Mouse (Mus musculus): ENCODE results near the gene Shisa2. TPM values are rescaled to one million over a fixed set of nuclear protein-coding genes. Genes with fewer than 3 reads are reported as not detected.

Shisa2 gene
- polyA plus RNA-seq, 1 experiment from 2014 or later: 5.0 TPM

- no peak overlapping the region for H3K9ac ChIP-seq
- no peak for ATAC-seq (replicated peaks)
- 0 out of 2 replicates have a peak, but pooled peaks cover 2% of the 10 kb centered on the region for H3K27me3 ChIP-seq (replicated peaks)
- H3K4me1 ChIP-seq: no peaks in the 10 kb centered on the region
- H3K36me3 ChIP-seq (replicated peaks): no peaks in the 10 kb centered on the region
- H3K27ac ChIP-seq: no peak overlapping the region
- WGBS: 81% methylated on average over 9 of the region's 9 CpGs
- H3K9me3 ChIP-seq: no peaks in the 10 kb centered on the region
- H3K4me3 ChIP-seq: no peak overlapping the region
- H3K4me2 ChIP-seq: no peak overlapping the region
Observed at GRCm38 (mm10) chr14:59633988-59634387, 8.9 kb downstream of the Shisa2 start.

GRCm38 (mm10) chr14:59638906-59639703 is 14.0 kb downstream of the Shisa2 start:
- Histone ChIP-seq H3K4me1 (peaks cover 9% of the 10 kb centered on the region; the same call in 1 of the 2 replicates), H3K9me3 (no peaks in the 10 kb centered on the region), H3K9ac (no peak overlapping the region), H3K27me3 (replicated peaks) (no peaks in the 10 kb centered on the region), H3K36me3 (replicated peaks) (no peaks in the 10 kb centered on the region), H3K4me3 (no peak overlapping the region), H3K4me2 (no peak overlapping the region), H3K27ac (no peak overlapping the region)
- 66% methylated on average over 7 of the region's 7 CpGs for WGBS
- no peak for ATAC-seq (replicated peaks)

DNA sequence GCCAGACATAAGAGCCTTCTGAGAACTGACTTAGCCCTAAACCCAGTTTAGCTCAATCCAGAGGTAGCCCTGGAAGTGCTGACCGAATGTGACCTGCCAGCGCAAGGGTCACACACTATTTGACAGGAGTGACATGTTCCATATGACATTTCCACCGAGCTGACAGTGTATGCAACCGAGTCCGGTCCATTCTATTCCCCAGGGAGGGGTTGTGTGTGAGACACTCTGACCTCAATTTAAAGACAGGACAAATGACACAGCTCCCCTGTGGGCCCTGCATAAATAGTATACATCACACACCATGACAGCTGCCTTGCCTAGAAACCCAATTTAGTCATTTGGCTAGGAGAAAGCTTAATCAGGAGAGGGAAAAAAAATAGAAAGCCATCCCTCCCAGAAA is 16.7 kb downstream of the Shisa2 start:
- Histone ChIP-seq H3K27ac (no peak overlapping the region), H3K27me3 (replicated peaks) (no peaks in the 10 kb centered on the region), H3K36me3 (replicated peaks) (no peaks in the 10 kb centered on the region), H3K4me3 (no peak overlapping the region), H3K9me3 (no peaks in the 10 kb centered on the region), H3K4me1 (peaks cover 9% of the 10 kb centered on the region; the same call in 1 of the 2 replicates), H3K9ac (no peak overlapping the region), H3K4me2 (no peak overlapping the region)
- 38% methylated on average over 5 of the region's 5 CpGs for WGBS
- no peak for ATAC-seq (replicated peaks)

- Histone ChIP-seq H3K27ac (no peak overlapping the region), H3K4me3 (no peak overlapping the region), H3K9me3 (no peaks in the 10 kb centered on the region), H3K36me3 (replicated peaks) (no peaks in the 10 kb centered on the region), H3K4me2 (no peak overlapping the region), H3K27me3 (replicated peaks) (no peaks in the 10 kb centered on the region), H3K4me1 (peaks cover 9% of the 10 kb centered on the region; the same call in 1 of the 2 replicates), H3K9ac (no peak overlapping the region)
- no peak for ATAC-seq (replicated peaks)
- 86% methylated on average over 12 of the region's 12 CpGs for WGBS
Observed at GRCm38 (mm10) chr14:59643582-59643981, 18.5 kb downstream of the Shisa2 start.

DNA sequence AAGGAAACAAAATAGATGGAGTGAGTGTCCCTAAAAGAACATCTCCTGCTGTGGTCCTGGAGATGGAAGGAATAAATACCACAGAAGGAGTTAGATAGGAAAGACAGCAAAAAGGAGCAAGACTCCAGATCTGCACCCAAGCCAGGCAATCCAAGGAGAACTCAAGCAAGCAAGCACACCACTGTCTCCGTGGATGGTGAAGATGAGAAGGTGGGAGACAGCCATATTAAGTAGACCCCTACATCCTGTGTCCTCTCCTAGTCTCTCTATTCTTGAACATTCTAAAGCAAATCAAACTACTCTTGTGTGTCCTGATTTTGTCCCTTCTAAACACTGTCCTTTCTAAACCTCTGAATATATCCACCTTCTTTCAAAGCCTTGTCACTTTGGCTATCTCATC is 19.1 kb downstream of the Shisa2 start:
- no peak for ATAC-seq (replicated peaks)
- Histone ChIP-seq H3K27me3 (replicated peaks) (no peaks in the 10 kb centered on the region), H3K4me3 (no peak overlapping the region), H3K27ac (no peak overlapping the region), H3K9ac (no peak overlapping the region), H3K36me3 (replicated peaks) (no peaks in the 10 kb centered on the region), H3K4me2 (no peak overlapping the region), H3K9me3 (no peaks in the 10 kb centered on the region), H3K4me1 (peaks cover 9% of the 10 kb centered on the region; the same call in 1 of the 2 replicates)
- WGBS: 97% methylated on average over 1 of the region's 1 CpGs

DNA sequence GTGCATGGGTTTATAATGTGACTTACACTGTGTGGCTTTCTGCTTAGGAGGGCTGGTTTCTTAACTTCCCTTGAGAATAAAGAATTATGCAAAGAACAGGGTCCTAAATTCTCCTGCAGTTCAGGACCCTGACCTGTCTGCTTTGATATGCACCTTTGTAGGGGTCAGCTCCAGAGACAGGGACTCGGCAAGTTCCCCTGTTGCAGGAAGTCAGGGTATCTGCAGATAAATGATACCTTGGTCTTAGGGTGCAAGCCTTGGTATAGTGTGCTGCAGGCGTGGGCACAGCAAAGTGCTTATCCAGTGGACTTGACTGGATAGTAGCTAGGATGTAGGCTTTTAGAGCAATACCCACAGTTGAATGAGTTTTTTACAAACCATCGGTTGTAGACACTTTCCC is 19.8 kb downstream of the Shisa2 start:
- no peak overlapping the region for H3K4me2 ChIP-seq
- whole genome bisulfite sequencing: 82% methylated on average over 3 of the region's 3 CpGs
- no peaks in the 10 kb centered on the region for H3K36me3 ChIP-seq (replicated peaks)
- no peak overlapping the region for H3K4me3 ChIP-seq
- H3K27me3 ChIP-seq (replicated peaks): no peaks in the 10 kb centered on the region
- H3K27ac ChIP-seq: no peak overlapping the region
- H3K9me3 ChIP-seq: no peaks in the 10 kb centered on the region
- H3K4me1 ChIP-seq: peaks cover 9% of the 10 kb centered on the region; the same call in 1 of the 2 replicates
- no peak for ATAC-seq (replicated peaks)
- no peak overlapping the region for H3K9ac ChIP-seq

GRCm38 (mm10) chr14:59646826-59647697 is 22.0 kb downstream of the Shisa2 start:
- Histone ChIP-seq H3K4me2 (no peak overlapping the region), H3K27ac (no peak overlapping the region), H3K4me3 (no peak overlapping the region), H3K9ac (no peak overlapping the region), H3K27me3 (replicated peaks) (no peaks in the 10 kb centered on the region), H3K9me3 (no peaks in the 10 kb centered on the region), H3K4me1 (peaks cover 2% of the 10 kb centered on the region; the same call in 1 of the 2 replicates), H3K36me3 (replicated peaks) (no peaks in the 10 kb centered on the region)
- 77% methylated on average over 16 of the region's 16 CpGs for WGBS
- no peak for ATAC-seq (replicated peaks)

DNA sequence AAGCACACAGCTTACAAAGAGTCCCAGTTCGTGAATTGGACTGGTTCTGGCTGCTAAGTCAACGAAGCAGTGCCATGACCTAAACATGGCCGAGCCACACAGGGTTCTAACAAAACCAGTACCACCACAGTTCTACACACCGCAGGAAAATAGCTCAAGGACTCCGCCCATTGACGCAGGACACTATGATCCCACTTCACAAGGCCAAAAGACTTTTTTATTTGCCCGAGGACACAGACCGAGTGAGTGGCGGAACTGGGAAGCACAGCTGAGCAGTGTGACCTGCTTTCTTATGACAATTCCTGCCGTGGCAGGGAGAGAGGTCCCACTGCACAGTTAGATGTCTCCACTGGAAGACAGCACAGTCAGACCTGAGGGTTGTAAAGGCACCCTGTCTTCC is 23.5 kb downstream of the Shisa2 start:
- H3K4me1 ChIP-seq: no peaks in the 10 kb centered on the region
- ATAC-seq (replicated peaks): no peak
- no peak overlapping the region for H3K9ac ChIP-seq
- no peaks in the 10 kb centered on the region for H3K36me3 ChIP-seq (replicated peaks)
- no peaks in the 10 kb centered on the region for H3K27me3 ChIP-seq (replicated peaks)
- H3K4me2 ChIP-seq: no peak overlapping the region
- H3K9me3 ChIP-seq: no peaks in the 10 kb centered on the region
- 80% methylated on average over 10 of the region's 10 CpGs for WGBS
- no peak overlapping the region for H3K4me3 ChIP-seq
- no peak overlapping the region for H3K27ac ChIP-seq

DNA sequence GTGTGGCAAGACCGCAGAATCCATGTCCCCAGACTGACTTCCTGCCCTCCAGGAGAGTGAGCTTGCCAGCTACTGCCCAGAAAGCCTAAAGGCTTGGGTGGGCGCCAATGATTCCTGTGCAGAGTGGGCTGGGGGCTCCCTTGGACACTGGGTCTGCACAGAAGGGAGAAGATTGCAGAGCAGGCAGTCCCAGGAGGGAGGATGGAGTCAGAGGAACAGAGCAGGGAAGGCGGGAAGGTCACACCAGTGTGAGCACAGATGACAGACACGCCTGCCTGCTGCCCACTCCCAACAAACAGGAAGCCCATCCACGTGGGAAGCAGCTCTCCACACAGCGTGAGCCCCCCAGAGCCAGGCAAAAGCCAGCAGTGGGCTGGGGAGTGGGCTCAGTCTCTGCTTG is 24.2 kb downstream of the Shisa2 start:
- Histone ChIP-seq H3K4me1 (no peaks in the 10 kb centered on the region), H3K4me3 (no peak overlapping the region), H3K4me2 (no peak overlapping the region), H3K27me3 (replicated peaks) (no peaks in the 10 kb centered on the region), H3K36me3 (replicated peaks) (no peaks in the 10 kb centered on the region), H3K9me3 (no peaks in the 10 kb centered on the region), H3K27ac (no peak overlapping the region), H3K9ac (no peak overlapping the region)
- ATAC-seq (replicated peaks): no peak
- 70% methylated on average over 6 of the region's 6 CpGs for WGBS

GRCm38 (mm10) chr14:59656591-59656990 is 31.5 kb downstream of the Shisa2 start:
- Histone ChIP-seq H3K27me3 (replicated peaks) (no peaks in the 10 kb centered on the region), H3K27ac (no peak overlapping the region), H3K4me3 (no peak overlapping the region), H3K4me1 (no peaks in the 10 kb centered on the region), H3K4me2 (no peak overlapping the region), H3K9ac (no peak overlapping the region), H3K36me3 (replicated peaks) (no peaks in the 10 kb centered on the region), H3K9me3 (no peaks in the 10 kb centered on the region)
- 84% methylated on average over 6 of the region's 6 CpGs for WGBS
- no peak for ATAC-seq (replicated peaks)

DNA sequence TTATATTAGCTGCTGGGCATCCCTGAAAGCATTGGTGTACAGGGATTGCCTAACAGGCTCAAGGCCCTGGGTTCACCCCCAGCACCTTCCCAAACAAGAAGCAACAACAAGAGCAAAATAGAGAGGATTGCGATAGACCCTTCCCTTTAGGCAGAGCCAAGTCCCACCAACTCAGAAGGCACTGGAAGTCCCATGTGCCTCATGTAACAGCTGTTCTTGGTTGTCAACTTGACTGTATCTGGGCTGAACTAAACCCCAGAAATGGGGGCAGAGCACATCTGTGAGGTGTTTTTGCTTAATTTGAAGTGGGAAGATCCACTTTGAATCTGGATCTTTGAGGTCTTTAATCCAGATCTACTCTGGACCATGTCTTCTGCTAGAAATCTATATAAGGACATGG is 32.0 kb downstream of the Shisa2 start:
- no peaks in the 10 kb centered on the region for H3K4me1 ChIP-seq
- H3K9ac ChIP-seq: no peak overlapping the region
- no peak overlapping the region for H3K4me3 ChIP-seq
- H3K9me3 ChIP-seq: no peaks in the 10 kb centered on the region
- H3K36me3 ChIP-seq (replicated peaks): no peaks in the 10 kb centered on the region
- no peak overlapping the region for H3K4me2 ChIP-seq
- ATAC-seq (replicated peaks): no peak
- WGBS: 100% methylated on average over 1 of the region's 1 CpGs
- no peak overlapping the region for H3K27ac ChIP-seq
- no peaks in the 10 kb centered on the region for H3K27me3 ChIP-seq (replicated peaks)

GRCm38 (mm10) chr14:59672893-59673515 is 47.9 kb downstream of the Shisa2 start:
- Histone ChIP-seq H3K4me1 (no peaks in the 10 kb centered on the region), H3K27me3 (replicated peaks) (no peaks in the 10 kb centered on the region), H3K4me2 (no peak overlapping the region), H3K4me3 (no peak overlapping the region), H3K27ac (no peak overlapping the region), H3K9ac (no peak overlapping the region), H3K36me3 (replicated peaks) (no peaks in the 10 kb centered on the region), H3K9me3 (no peaks in the 10 kb centered on the region)
- ATAC-seq (replicated peaks): no peak
- 79% methylated on average over 6 of the region's 6 CpGs for WGBS
